Mouse (Mus musculus) brain, embryonic 14.5 days (tissue): ENCODE measurements around the gene Rftn1. TPM values are rescaled to one million over a fixed set of nuclear protein-coding genes. Genes with fewer than 3 reads are reported as not detected.
A peak's percentile ranks its signal among the peaks of the same experiment; 100 is the strongest.

Experiments
- DNase-seq: peaks from one replicate; pipeline ENCODE4 v3.0.0-alpha.2; 2011; ENCODE audit warnings: low read depth
- CTCF ChIP-seq: fragments of 200-500 bp; IDR thresholded peaks from 2 replicates; pipeline ENCODE4 v1.5.1; 2012; ENCODE audit warnings: inconsistent platforms, mild to moderate bottlenecking, moderate library complexity, borderline replicate concordance; ENCODE audit not compliant: insufficient read depth, insufficient read length; ENCODE audit errors: extremely low read depth
- POLR2A ChIP-seq: fragments of 200-500 bp; IDR thresholded peaks from 2 replicates; pipeline ENCODE4 v1.6.1; 2012; ENCODE audit warnings: mild to moderate bottlenecking, inconsistent platforms, borderline replicate concordance; ENCODE audit not compliant: poor library complexity, insufficient read depth, insufficient read length, severe bottlenecking; ENCODE audit errors: extremely low read depth
- polyA plus RNA-seq: library from polyadenylated mRNA; depleted of rRNA; stranded (reverse); fragments of >200 nt; gene quantifications from 2 replicates; pipeline ENCODE4 v1.2.3, GENCODE M21; 2012

The Rftn1 gene
- polyA plus RNA-seq, 1 experiment = 17.7 TPM

DNA sequence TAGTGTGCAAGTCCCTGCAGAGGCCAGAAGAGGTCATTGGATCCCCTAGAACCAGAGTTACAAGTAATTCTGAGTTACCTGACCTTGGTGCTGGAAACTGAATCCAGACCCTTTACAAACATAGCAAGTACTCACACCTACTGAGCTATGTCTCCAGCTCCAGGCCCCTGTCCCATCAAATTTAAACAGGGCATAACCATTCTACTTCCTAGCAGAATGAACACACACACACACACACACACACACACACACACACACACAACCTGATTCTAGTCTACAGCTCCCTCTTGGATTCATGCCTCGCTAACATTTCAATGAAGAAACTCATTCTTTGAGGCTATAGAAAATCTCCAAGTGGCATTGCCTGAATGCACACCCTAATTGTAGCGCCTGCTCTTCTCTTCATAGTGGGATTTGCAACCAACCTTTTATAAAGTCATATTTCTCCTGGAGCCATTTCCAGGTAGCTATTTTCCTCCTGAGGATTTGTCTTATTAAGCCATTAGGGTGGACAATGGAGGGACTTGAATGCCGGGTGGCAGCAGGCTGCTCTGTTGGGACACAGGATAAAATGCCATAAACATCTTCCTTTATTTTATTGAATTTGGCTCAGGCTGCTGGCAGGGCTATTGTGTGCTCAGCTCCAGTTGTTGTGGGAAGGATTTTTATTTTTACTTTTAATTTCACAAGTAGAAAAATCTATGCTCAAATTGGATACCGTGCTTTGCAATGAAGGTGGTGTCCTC lies 213.6 kb downstream of the Rftn1 start:
- no peak for TF ChIP-seq POLR2A
- TF ChIP-seq CTCF = no peak
- peak; percentile 52 for DNase-seq

DNA sequence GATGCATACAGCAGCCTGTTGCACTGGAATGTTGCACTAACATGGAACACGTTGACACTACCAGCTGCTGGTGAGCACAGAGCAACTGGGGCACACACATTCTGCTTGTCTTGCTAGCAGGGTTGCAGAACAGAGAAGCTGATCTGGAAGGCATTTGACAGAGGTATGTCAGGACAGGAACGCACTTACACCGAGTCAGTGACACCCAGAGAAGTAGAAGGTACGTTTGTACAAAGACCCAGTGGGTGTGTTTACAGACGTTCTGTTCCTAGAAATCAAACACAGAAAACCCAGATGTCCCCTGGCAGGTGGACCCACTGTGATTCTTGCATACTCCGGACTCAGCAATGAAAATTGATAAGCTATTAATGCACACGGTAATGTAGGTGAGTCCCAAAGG lies 215.0 kb downstream of the Rftn1 start:
- TF ChIP-seq POLR2A (no peak), CTCF (no peak)
- no peak for DNase-seq

DNA sequence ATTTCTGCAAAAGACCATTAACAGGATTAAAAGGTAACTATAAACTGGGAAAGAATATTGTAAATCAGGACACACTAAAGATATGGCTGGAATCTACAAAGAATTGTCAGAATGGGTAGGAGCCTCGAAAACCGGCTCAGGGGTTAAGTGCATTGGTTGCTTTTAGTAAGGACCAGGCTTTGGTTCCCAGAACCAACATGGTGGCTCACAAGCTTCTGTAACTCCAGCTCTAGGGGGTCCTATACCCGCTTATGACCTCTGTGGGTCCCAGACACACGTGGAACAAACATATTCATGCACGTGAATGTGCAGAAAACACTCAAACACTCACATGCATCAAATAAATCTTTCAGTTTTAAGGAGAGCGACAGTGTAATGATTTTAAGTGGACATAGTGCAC lies 215.5 kb downstream of the Rftn1 start:
- TF ChIP-seq POLR2A = no peak
- TF ChIP-seq CTCF = no peak
- DNase-seq = no peak

DNA sequence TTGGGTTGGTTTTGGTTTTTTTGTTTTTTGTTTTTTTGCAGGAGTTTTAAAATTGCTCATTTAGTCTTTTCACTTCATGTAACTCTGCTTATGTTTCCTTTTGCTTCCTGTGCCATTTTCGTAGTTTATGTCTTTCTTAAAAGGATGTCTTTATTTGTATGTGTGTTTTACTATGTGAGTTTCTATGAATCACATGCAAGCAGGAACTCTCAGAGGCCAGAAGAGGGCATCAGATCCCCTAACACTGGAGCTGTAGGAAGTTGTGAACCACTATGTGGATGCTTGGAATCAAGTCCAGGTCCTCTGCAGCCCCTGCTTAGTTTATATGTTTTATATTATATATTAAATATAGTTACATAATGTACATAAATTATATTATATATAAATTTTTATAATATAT lies 218.3 kb downstream of the Rftn1 start:
- DNase-seq = no peak
- TF ChIP-seq POLR2A (no peak), CTCF (no peak)

DNA sequence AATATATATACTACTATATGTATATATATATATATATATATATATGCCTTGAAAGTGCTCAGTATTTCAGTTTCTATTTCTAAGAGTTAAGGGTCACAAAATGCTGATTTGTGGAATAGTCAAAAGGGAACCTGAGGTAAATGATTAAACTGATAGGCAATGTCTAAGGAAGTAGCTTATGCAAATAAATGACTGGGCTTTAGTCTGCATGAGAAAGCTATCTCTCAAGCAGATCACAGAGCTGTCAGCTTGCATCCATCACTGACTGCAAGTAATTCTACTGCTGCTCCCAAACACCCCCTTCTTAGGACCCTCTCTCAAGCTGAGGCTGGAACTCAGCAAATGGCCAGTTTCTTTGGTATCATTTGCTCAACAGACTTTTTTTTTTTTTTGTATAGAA lies 219.4 kb downstream of the Rftn1 start:
- no peak for DNase-seq
- TF ChIP-seq CTCF (no peak), POLR2A (no peak)

DNA sequence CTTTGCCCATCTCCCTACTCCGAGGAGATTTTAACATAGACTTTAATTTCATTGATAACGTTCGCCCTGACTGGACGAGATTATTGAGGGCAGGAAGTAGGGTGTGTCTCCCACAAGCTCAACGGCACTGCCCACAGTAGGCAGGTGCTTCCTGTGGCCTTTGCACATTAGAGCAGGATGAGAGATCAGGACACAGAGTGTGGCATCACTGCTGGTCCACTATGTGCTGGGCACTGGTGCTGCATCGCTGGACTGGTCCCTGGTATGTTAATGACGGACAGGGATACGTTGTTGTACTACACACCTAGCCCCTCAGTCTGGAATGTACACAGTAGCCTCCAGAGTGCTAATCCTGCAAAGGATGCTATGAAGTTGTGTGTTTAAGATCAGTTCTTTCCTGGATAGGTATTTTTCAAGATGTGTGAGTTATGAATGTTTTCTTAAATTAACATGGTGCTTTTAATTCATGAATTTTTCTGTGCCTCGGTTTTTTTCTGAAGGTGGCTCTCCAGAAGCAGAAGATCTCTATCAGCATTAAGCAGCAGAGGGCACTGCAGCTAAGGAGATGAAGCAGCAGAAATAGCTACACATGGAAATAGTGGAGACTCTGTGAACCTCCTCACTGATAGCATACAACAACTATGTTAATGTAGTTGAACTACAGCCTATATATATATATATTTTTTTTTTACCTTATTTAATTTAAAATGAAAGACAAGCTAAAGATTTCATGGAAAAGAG lies 221.8 kb downstream of the Rftn1 start:
- TF ChIP-seq POLR2A (no peak), CTCF (peak; percentile 71; the same call in 1 of the 2 replicates)
- DNase-seq = peak; percentile 89

DNA sequence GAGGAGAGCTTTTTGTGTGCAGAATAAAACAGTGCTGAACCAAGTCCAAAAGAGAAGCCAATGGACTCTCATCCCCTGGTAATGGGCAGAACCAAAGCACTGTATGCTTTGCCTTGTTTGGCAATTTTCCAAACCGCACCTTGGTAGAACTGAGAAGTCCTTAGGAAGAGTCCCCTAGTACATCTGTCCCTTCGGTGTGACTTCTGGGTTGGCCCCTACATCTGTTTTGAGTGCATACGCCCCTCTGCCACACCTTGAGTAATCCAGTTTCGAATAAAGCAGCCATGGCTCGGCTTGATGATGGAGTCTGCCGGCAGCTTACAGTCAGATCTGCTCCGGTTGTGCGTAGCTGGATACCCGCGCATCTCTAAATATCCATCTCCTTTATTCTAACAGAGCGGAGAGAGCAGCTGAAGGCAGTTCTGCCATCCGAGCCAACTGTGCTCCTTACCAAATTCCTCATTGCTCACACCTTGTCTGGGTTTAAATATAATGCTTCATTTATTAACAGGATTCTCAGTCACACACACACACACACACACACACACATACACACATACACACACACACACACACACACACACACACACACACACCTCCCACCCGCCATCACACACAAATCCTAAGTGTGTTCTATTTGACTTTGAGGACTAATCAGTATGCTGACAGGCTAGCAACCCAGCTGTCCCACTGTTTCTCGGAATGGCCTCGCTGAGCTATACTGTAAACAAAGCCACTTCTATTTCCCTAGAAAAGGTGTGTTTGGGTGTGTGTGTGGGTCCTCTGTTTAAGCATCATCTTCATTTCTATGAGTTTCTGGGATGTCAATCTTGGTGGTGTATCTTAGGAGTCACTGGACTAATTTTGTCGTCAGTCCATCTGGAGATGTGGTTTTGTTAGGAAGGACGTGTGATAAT lies 224.4 kb downstream of the Rftn1 start:
- DNase-seq = peak; percentile 82
- TF ChIP-seq POLR2A = no peak
- TF ChIP-seq CTCF = no peak

DNA sequence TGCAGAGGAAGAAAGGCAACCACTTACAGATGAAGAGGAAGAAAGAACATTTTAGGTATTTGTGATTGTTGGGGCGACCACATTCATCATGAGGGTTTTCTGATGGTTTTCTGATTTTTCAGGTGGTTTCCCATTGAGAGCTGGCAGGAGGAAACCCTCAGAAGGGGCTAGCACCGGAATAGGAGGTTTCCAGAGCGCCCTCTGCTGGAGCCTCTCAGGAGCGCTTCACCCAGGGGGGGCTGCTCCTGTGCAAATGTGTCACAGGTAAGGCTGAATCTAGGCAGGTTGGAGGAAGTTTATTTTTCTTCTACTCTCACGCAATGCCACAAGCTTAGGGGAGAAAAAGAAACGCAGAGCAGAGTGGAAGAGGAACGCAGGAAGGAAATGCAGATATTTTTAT lies 225.4 kb downstream of the Rftn1 start:
- TF ChIP-seq CTCF (peak; percentile 42; the same call in 1 of the 2 replicates), POLR2A (no peak)
- no peak for DNase-seq

DNA sequence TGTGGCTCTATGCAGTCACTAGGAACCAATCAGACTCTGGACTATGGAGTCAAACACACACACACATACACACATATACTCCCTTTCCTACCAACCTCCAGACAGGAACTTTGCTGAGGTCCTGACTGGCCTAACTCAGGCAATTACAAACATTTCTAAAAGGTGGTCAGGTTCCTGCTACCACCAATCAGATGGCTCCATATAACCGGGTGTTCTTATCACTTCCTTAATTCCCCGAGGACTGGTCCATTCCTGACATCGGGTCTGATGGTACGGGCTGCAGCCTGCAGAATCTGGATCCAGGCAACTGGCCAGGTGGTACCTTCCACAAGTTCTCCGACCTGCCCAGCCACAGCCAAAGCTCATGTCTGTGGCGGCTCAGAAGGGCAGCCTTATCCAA lies 226.0 kb downstream of the Rftn1 start:
- TF ChIP-seq POLR2A = no peak
- TF ChIP-seq CTCF = no peak
- DNase-seq = no peak

DNA sequence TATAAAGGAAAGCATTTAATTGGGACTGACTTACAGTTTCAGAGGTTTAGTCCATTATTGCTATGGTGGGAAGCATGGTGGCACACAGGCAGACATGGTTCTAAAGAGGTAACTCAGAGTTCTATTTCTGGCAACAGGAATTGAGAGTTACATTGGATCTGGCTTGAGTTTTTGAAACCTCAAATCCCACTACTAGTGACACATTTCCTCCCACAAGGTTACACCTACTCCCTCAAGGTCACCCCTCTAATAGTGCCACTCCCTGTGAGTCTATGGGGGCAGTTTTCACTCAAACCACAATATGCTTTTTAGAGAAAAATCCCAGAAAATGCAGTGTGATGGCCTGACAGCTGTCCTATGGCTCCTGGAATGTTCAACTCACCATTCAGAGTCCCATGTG lies 231.5 kb downstream of the Rftn1 start:
- TF ChIP-seq POLR2A = no peak
- DNase-seq = no peak

DNA sequence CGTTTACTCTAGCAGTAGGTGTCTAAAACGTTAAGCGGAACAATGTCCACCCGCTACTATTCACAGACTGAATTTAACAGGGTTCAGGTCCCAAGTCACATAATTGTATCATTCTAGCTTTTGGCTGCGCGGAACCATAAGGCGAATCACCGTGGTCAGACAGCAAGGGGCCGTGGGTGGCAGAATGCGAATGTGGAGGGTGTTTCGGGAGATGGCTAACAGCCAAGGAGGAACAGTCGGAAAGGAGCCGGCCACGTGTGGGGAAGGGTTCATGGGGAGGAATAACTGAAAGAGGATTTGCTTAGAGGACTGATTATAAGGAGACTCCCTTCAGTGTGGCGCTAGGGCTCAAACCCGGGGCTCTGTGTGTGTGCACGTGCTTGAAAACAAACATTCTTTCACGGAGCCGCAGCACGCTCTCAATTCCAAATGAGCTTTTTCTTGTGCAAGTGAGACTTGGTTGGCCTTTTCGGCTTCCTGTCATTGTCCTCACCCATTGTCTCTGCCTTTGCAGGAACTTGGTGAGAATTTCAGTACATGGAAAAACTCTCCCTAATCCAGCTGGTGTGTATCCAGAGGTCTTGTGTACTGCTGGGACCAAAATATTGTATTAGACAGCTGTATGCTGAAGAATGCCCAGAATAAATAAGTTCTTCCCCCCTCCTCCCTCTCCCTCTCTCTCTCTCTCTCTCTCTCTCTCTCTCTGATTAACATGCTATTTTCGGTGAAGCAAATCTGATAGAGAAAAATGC lies 238.4 kb downstream of the Rftn1 start:
- no peak for TF ChIP-seq CTCF
- DNase-seq = peak; percentile 72

DNA sequence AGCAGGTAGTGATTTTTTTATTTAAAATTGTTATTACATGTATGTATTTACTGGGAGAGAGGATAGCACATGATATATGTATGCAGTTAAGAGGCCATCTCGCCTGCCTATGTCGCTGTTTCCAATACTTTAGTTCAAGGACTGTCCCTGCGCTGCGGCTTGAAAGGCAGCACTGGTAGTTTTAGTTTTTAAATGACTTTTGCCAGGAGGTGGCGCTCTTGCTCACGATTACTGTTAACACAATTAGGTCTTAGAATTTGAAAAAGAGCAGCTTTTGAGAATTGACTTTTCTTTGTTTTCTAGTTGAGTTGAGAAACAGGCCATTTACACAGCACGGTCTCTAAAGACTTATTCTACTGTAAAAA lies 239.0 kb downstream of the Rftn1 start:
- peak; percentile 93 for DNase-seq
- TF ChIP-seq POLR2A (no peak), CTCF (peak; percentile 59; the same call in 1 of the 2 replicates)
